17 mouse cellular contexts compared by ENCODE assay signal in the genomic region with DNA sequence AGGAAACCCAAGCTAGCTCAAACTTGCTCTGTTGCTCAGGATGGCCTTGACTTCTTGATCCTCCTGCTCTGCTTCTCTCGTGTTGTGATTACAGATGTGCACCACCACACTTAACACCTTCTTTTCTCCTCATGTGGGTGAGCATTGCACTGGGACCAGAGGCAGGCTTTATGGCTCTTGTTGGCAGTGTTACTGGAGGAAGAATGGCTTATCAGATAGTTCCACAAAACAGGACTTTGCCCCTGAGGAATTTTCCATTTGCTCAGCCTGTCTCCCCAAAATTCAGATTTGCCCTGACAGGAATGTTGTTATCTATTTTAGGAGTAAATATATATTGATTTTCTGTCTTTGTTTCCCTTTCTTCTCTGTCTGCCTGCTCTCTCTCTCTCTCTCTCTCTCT. TPM values are rescaled to one million over a fixed set of nuclear protein-coding genes. Genes with fewer than 3 reads are reported as not detected.
DNase-seq lines count a peak whose midpoint lies in the region; ATAC-seq and TF ChIP-seq lines count a peak whose summit lies in the region.
"Had no signal": no experiment of that assay in that cellular context is flagged by ENCODE, and none has a peak within 500 bp of the region (broad histone marks: within the 10 kb centered on the region; RNA-seq: fewer than 3 reads in every experiment).

No protein-coding gene starts in this region.

- H3K4me1 ChIP-seq in limb, embryonic 14.5 days (ENCODE audit: control insufficient read depth, insufficient read depth, low read length): peaks cover 10% of the 10 kb centered on the region
- H3K4me1 ChIP-seq in limb, embryonic 10.5 days: peaks cover 21% of the 10 kb centered on the region
- no peaks in the 10 kb centered on the region for H3K4me1 ChIP-seq in testis, adult 2 months (ENCODE audit: control insufficient read depth, insufficient read depth, low read length)

- DNase-seq in heart, adult 11 months: peak; percentile 76
- no peak for DNase-seq in heart, postnatal 4 days
- no peak for DNase-seq in limb, embryonic 14.5 days (ENCODE audit: low spot score)
- DNase-seq in limb, embryonic 10.5 days (ENCODE audit: low spot score): no peak
- DNase-seq in testis, postnatal 14 days (ENCODE audit: low spot score): no peak
- DNase-seq in right cerebral cortex, postnatal 14 days: no peak
- DNase-seq: adrenal gland, postnatal 10 days; cerebellum, adult 11-12 months; cerebellum, adult 9-10 months; cerebellum, postnatal 25 days; forebrain, postnatal 0 days; gastrocnemius, postnatal 14 days had no signal

- no peak overlapping the region for H3K9ac ChIP-seq in limb, embryonic 14.5 days (ENCODE audit: low read depth, low read length, severe bottlenecking)
- H3K9ac ChIP-seq: forebrain, embryonic 13.5 days; forebrain, postnatal 0 days; hindbrain, embryonic 12.5 days had no signal

- H3K9me3 ChIP-seq in limb, embryonic 14.5 days (ENCODE audit: control insufficient read depth, low read length): no peaks in the 10 kb centered on the region
- H3K9me3 ChIP-seq in limb, embryonic 10.5 days (replicated peaks): no peaks in the 10 kb centered on the region
- H3K9me3 ChIP-seq: forebrain, embryonic 13.5 days; hindbrain, embryonic 12.5 days had no signal

- no peak overlapping the region for H3K4me2 ChIP-seq in limb, embryonic 14.5 days (replicated peaks; ENCODE audit: low read depth, low read length, severe bottlenecking)
- H3K4me2 ChIP-seq: forebrain, embryonic 13.5 days; heart, embryonic 11.5 days; hindbrain, embryonic 12.5 days had no signal

- no peak for TF ChIP-seq CTCF in testis, adult 2 months (IDR thresholded peaks at IDR 0.05; ENCODE audit: control insufficient read depth, insufficient read depth, insufficient replicate concordance, low read depth, low read length)

- TF ChIP-seq POLR2A in limb, embryonic 14.5 days (IDR thresholded peaks at IDR 0.05; ENCODE audit: borderline replicate concordance, extremely low read depth, insufficient read depth, insufficient read length): no peak
- TF ChIP-seq POLR2A in testis, adult 2 months (IDR thresholded peaks at IDR 0.05; ENCODE audit: control insufficient read depth, low read depth, low read length): no peak

- 0 out of 2 replicates have a peak, but pooled peaks cover 5% of the 10 kb centered on the region for H3K36me3 ChIP-seq in limb, embryonic 14.5 days (ENCODE audit: control insufficient read depth, insufficient read depth, low read length)
- H3K36me3 ChIP-seq in limb, embryonic 10.5 days: no peaks in the 10 kb centered on the region
- H3K36me3 ChIP-seq in testis, adult 2 months (ENCODE audit: control insufficient read depth, insufficient read depth, low read length): no peaks in the 10 kb centered on the region

- H3K4me3 ChIP-seq in limb, embryonic 14.5 days (replicated peaks; ENCODE audit: low read length): no peak overlapping the region
- no peak overlapping the region for H3K4me3 ChIP-seq in limb, embryonic 10.5 days
- H3K4me3 ChIP-seq in testis, adult 2 months (ENCODE audit: control insufficient read depth, low read depth, low read length): no peak overlapping the region
- H3K4me3 ChIP-seq: forebrain, embryonic 13.5 days; hindbrain, embryonic 12.5 days had no signal

- ATAC-seq in limb, embryonic 14.5 days (ENCODE audit: low FRiP score, low read depth): no peak
- ATAC-seq: forebrain, embryonic 13.5 days; forebrain, postnatal 0 days; hindbrain, embryonic 16.5 days had no signal

- H3K27me3 ChIP-seq in limb, embryonic 14.5 days (ENCODE audit: control insufficient read depth, insufficient read depth, low read length): no peaks in the 10 kb centered on the region
- H3K27me3 ChIP-seq in limb, embryonic 10.5 days (ENCODE audit: low read depth, poor library complexity, severe bottlenecking): no peaks in the 10 kb centered on the region
- no peaks in the 10 kb centered on the region for H3K27me3 ChIP-seq in testis, adult 2 months (ENCODE audit: control insufficient read depth, insufficient read depth, low read length)
- H3K27me3 ChIP-seq: forebrain, embryonic 13.5 days; hindbrain, embryonic 12.5 days had no signal

- 16% methylated on average over 1 of the region's 1 CpGs for WGBS in limb, embryonic 14.5 days
- 39% methylated on average over 1 of the region's 1 CpGs for WGBS in limb, embryonic 10.5 days

- 0 out of 2 replicates have a peak overlapping the region, but pooled peaks have one; percentile 33 for H3K27ac ChIP-seq in limb, embryonic 14.5 days (replicated peaks; ENCODE audit: low read depth, low read length)
- no peak overlapping the region for H3K27ac ChIP-seq in limb, embryonic 10.5 days
- peak overlapping the region; percentile 51; the same call in 1 of the 2 replicates for H3K27ac ChIP-seq in testis, adult 2 months (ENCODE audit: control insufficient read depth, insufficient read depth, low read depth, low read length)
- H3K27ac ChIP-seq: forebrain, embryonic 13.5 days; hindbrain, embryonic 12.5 days had no signal

RNA-seq across cellular contexts. Expression of gene Arpp19, which starts 2.7 kb away (rescaled TPM):
- 100 to 1,000 TPM; 154 to 179 TPM for total RNA-seq in heart, postnatal 4 days (2021)
- 64.5 and 73.2 TPM in 2 replicates for polyA plus RNA-seq in limb, embryonic 14.5 days (2012; rRNA removed)
- polyA plus RNA-seq in limb, embryonic 14.5 days (2014; fragmentation: Nextera tagmentation; extraction: Ambion mirVana): 280 and 290 TPM in 2 replicates
- polyA plus RNA-seq in limb, embryonic 10.5 days (2016; fragmentation: Nextera tagmentation; extraction: Ambion mirVana): 364 and 386 TPM in 2 replicates
- 8.9 and 14.0 TPM in 2 replicates for polyA plus RNA-seq in testis, adult 2 months (2012; rRNA removed)

RNA-seq across cellular contexts. Expression of gene Myo5a, which starts 36.1 kb away (rescaled TPM):
- total RNA-seq in heart, postnatal 4 days (2021): 10 to 100 TPM; 23.9 to 24.6 TPM
- 23.6 and 28.0 TPM in 2 replicates for polyA plus RNA-seq in limb, embryonic 14.5 days (2012; rRNA removed)
- 20.0 and 26.3 TPM in 2 replicates for polyA plus RNA-seq in limb, embryonic 14.5 days (2014; fragmentation: Nextera tagmentation; extraction: Ambion mirVana)
- polyA plus RNA-seq in limb, embryonic 10.5 days (2016; fragmentation: Nextera tagmentation; extraction: Ambion mirVana): 17.6 and 19.8 TPM in 2 replicates
- polyA plus RNA-seq in testis, adult 2 months (2012; rRNA removed): 6.7 and 7.6 TPM in 2 replicates
